Mouse (Mus musculus) olfactory bulb, adult 2 months (tissue): Measurements from ENCODE around the gene Myrf. TPM values are rescaled to one million over a fixed set of nuclear protein-coding genes. Genes with fewer than 3 reads are reported as not detected.

Experiments
- H3K27ac ChIP-seq: fragments of 200-500 bp; 2 replicates; pipeline ENCODE4 v1.5.1; 2012; ENCODE audit warnings: low read depth, low read length; ENCODE audit not compliant: insufficient read depth
- H3K4me1 ChIP-seq: fragments of 200-500 bp; 2 replicates; pipeline ENCODE4 v1.6.1; 2012; ENCODE audit warnings: low read length; ENCODE audit not compliant: control insufficient read depth, insufficient read depth
- H3K4me3 ChIP-seq: fragments of 200-500 bp; 2 replicates; pipeline ENCODE4 v1.5.1; 2012; ENCODE audit warnings: mild to moderate bottlenecking, low read depth, low read length, moderate library complexity; ENCODE audit not compliant: insufficient read depth
- CTCF ChIP-seq: fragments of 200-500 bp; IDR thresholded peaks from 2 replicates; pipeline ENCODE4 v1.5.1; 2012; ENCODE audit warnings: low read depth, mild to moderate bottlenecking, low read length, moderate library complexity; ENCODE audit not compliant: insufficient read depth
- POLR2A ChIP-seq: fragments of 200-500 bp; IDR thresholded peaks from 2 replicates; pipeline ENCODE4 v1.6.1; 2012; ENCODE audit warnings: mild to moderate bottlenecking, low read depth, low read length, moderate library complexity; ENCODE audit not compliant: insufficient read depth
- WGBS: fragments of 180-500 bp; shearing (Covaris S2); methylation state at CpG from one replicate; pipeline ENCODE4 v1.1.7; 2018; 5-methylcytosine and 5-hydroxymethylcytosine counted together
- polyA plus RNA-seq: library from polyadenylated mRNA; stranded (reverse); fragments of >200 nt; gene quantifications from 2 replicates; pipeline ENCODE4 v1.2.4, GENCODE M21; 2012; ENCODE audit warnings: low replicate concordance; ENCODE audit not compliant: missing spikeins, insufficient read depth, insufficient read length

Gene Myrf
- polyA plus RNA-seq, 1 experiment = not detected

GRCm38 (mm10) chr19:10203848-10204615 is 36.5 kb downstream of the Myrf start, which contains the start of the genes Tmem258 and Fen1:
Tmem258 (plus strand) TSS chr19:10204014.
Fen1 (minus strand) TSS chr19:10204169.
- Histone ChIP-seq H3K4me3 (peak within 1 kb of the TSS; percentile 76), H3K4me1 (no peaks in the 10 kb centered on the region), H3K27ac (peak within 1 kb of the TSS; percentile 94)
- TF ChIP-seq CTCF = no peak
- peak; percentile 59; the same call in 1 of the 2 replicates for TF ChIP-seq POLR2A
- WGBS = under 1% methylated on average over 40 of the region's 40 CpGs

GRCm38 (mm10) chr19:10203146-10203847 is 37.3 kb downstream of the Myrf start:
- Histone ChIP-seq H3K4me1 (no peaks in the 10 kb centered on the region), H3K4me3 (peak overlapping the region; percentile 76), H3K27ac (no peak overlapping the region)
- 1% methylated on average over 23 of the region's 23 CpGs for WGBS
- TF ChIP-seq CTCF (no peak), POLR2A (no peak)

GRCm38 (mm10) chr19:10198723-10199122 is 41.8 kb downstream of the Myrf start:
- 26% methylated on average over 3 of the region's 3 CpGs for WGBS
- H3K4me3 ChIP-seq = no peak overlapping the region
- TF ChIP-seq POLR2A (no peak), CTCF (peak; percentile 50; the same call in 1 of the 2 replicates)
- no peaks in the 10 kb centered on the region for H3K4me1 ChIP-seq
- no peak overlapping the region for H3K27ac ChIP-seq

GRCm38 (mm10) chr19:10198286-10198685 is 42.3 kb downstream of the Myrf start:
- H3K4me3 ChIP-seq = no peak overlapping the region
- no peaks in the 10 kb centered on the region for H3K4me1 ChIP-seq
- TF ChIP-seq POLR2A (no peak), CTCF (no peak)
- WGBS = 49% methylated on average over 2 of the region's 2 CpGs
- no peak overlapping the region for H3K27ac ChIP-seq

GRCm38 (mm10) chr19:10197130-10197529 is 43.4 kb downstream of the Myrf start:
- TF ChIP-seq CTCF (no peak), POLR2A (no peak)
- Histone ChIP-seq H3K4me3 (no peak overlapping the region), H3K27ac (no peak overlapping the region), H3K4me1 (no peaks in the 10 kb centered on the region)
- 82% methylated on average over 4 of the region's 4 CpGs for WGBS

GRCm38 (mm10) chr19:10195252-10195651 is 45.3 kb downstream of the Myrf start:
- Histone ChIP-seq H3K27ac (no peak overlapping the region; the same call in 1 of the 2 replicates), H3K4me3 (no peak overlapping the region), H3K4me1 (no peaks in the 10 kb centered on the region)
- TF ChIP-seq POLR2A = no peak
- TF ChIP-seq CTCF = no peak
- 17% methylated on average over 5 of the region's 5 CpGs for WGBS

GRCm38 (mm10) chr19:10194337-10194736 is 46.2 kb downstream of the Myrf start:
- Histone ChIP-seq H3K4me1 (no peaks in the 10 kb centered on the region), H3K27ac (no peak overlapping the region), H3K4me3 (no peak overlapping the region)
- 80% methylated on average over 11 of the region's 11 CpGs for WGBS
- TF ChIP-seq POLR2A (no peak), CTCF (no peak)

- Histone ChIP-seq H3K27ac (no peak overlapping the region), H3K4me1 (peaks cover 5% of the 10 kb centered on the region; the same call in 1 of the 2 replicates), H3K4me3 (no peak overlapping the region)
- 79% methylated on average over 7 of the region's 7 CpGs for whole genome bisulfite sequencing
- no peak for TF ChIP-seq CTCF
- TF ChIP-seq POLR2A = no peak
Measured at GRCm38 (mm10) chr19:10191326-10191725, 49.2 kb downstream of the Myrf start.

GRCm38 (mm10) chr19:10190796-10191195 is 49.8 kb downstream of the Myrf start:
- peak; percentile 25; the same call in 1 of the 2 replicates for TF ChIP-seq CTCF
- no peak for TF ChIP-seq POLR2A
- Histone ChIP-seq H3K4me3 (no peak overlapping the region), H3K27ac (no peak overlapping the region), H3K4me1 (peaks cover 5% of the 10 kb centered on the region; the same call in 1 of the 2 replicates)
- 24% methylated on average over 2 of the region's 2 CpGs for WGBS

GRCm38 (mm10) chr19:10189940-10190339 is 50.6 kb downstream of the Myrf start:
- H3K4me1 ChIP-seq = peaks cover 8% of the 10 kb centered on the region; the same call in 1 of the 2 replicates
- WGBS = 88% methylated on average over 8 of the region's 8 CpGs
- H3K4me3 ChIP-seq = no peak overlapping the region
- no peak overlapping the region for H3K27ac ChIP-seq
- no peak for TF ChIP-seq CTCF
- no peak for TF ChIP-seq POLR2A
